Mouse (Mus musculus) bone marrow, adult 2 months (tissue): ENCODE data around the gene Ankrd13d.

Source experiments
- CTCF ChIP-seq: fragments of 200-500 bp; IDR thresholded peaks from 2 replicates; pipeline ENCODE4 v1.5.1; 2011; ENCODE audit warnings: low read length, control low read depth; ENCODE audit not compliant: control insufficient read depth, insufficient read depth
- POLR2A ChIP-seq: fragments of 200-500 bp; IDR thresholded peaks from 2 replicates; pipeline ENCODE4 v1.6.1; 2011; ENCODE audit warnings: low read depth, mild to moderate bottlenecking, control low read depth, low read length, borderline replicate concordance; ENCODE audit not compliant: control insufficient read depth

- TF ChIP-seq POLR2A (no peak), CTCF (no peak)
Observed at GRCm38 (mm10) chr19:4302936-4303639, 20.2 kb upstream of the Ankrd13d start.
